Mouse (Mus musculus): Measurements from ENCODE around the gene Plekhj1.

Plekhj1 gene

DNA sequence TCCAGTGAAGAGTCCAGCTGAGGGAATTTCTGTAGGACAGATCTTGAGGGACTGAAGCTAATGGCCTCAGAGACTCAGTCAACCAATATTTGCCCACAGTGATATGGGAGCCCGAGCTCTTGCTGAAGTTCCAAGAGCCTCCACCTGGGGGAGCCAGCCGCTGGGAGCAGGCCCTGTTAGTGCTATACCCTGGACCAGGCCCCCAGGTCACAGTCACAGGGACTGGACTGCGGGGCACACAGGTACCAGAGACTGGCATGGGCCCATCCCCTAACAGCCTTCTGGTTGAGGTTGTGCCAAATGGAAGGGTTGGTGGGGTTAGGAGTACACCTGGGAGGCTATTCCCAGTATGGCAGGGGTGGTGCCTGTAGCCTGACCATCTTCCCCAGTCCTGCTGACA, 7.5 kb upstream of the Plekhj1 start:
- no peak for DNase-seq (ENCODE audit: low read depth, low spot score)

DNA sequence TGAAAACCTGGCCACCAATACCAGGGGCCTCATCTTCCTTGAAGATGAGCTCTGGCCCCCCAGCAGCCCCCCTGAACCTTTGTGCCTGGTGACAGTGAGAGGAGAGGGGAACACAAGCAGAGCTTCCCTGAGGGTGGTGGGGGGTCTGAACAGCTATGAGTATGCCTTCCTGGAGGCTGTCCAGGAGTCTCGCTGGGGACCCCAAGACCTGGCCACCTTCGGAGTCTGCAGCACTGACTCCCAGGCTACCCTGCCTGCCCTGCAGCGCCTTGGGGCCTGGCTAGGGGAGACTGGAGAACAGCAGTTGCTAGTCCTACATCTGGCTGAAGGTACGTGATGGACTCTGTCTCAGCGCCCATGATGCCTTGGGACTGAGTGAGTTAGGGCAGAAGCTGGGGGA, 6.9 kb upstream of the Plekhj1 start:
- no peak for DNase-seq (ENCODE audit: low read depth, low spot score)

DNA sequence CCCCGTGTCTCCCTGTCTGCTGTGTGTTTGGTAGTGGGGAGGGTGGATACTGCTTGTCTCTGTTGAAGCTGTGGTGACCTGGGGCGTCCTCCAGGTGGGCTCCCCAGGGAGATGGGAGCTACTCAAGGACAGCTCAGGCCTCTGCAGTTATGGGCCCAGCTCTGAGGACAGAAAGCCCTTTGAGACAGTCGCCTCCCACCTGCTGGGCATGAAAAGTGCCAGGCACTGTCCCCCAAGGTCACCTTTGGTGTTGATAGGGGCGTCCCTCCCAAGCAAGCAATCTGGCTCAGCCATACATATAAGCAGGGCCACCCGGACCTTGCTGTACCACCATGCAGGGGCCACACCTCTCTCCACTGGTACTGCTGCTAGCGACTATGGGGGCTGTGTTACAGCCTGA, 6.5 kb upstream of the Plekhj1 start, which contains the start of gene Amh:
Gene Amh (plus strand): TSS at position 328 of the 400 bp plus-strand sequence.
- DNase-seq (ENCODE audit: low read depth, low spot score), result no peak

GRCm38 (mm10) chr10:80804340-80804739, 5.9 kb upstream of the Plekhj1 start:
- DNase-seq (ENCODE audit: low read depth, low spot score), result no peak

GRCm38 (mm10) chr10:80802996-80803395, 4.6 kb upstream of the Plekhj1 start:
- DNase-seq (ENCODE audit: low read depth, low spot score), result no peak

DNA sequence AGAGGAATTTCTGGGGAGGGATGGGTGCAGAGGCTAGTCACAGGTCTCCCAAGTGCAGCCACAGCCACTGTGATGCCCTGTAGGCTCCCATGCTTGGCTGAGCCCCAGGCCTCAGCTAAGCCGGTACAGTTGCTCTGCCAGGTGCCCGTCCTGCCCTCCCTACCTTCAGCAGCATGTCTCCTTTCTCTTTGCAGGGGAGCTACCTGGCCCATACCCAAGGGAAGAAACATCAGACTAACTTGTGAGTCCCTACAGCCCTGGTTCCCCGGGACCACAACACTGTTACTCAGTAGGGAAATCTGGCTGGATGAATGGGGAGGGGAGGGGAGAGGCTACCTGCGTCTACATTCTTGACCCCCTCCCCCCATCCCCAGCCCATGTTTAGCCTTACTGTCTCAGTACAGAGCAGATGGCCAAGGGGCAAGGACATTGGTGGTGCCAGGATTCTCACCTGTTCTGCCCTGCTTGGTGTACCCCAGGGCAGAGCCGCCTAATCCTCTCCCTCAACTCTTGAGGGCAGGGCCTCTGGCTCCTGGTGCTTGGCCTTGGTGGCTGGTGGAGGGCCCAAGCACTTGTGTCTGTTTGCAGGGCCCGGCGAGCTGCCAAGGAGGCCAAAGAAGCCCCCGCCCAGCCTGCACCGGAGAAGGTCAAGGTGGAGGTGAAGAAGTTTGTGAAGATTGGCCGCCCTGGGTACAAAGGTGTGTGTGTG, 3.9 kb upstream of the Plekhj1 start:
- DNase-seq (ENCODE audit: low read depth, low spot score), result no peak

GRCm38 (mm10) chr10:80799070-80799566, 692 bp upstream of the Plekhj1 start:
- no peak for DNase-seq (ENCODE audit: low read depth, low spot score)

DNA sequence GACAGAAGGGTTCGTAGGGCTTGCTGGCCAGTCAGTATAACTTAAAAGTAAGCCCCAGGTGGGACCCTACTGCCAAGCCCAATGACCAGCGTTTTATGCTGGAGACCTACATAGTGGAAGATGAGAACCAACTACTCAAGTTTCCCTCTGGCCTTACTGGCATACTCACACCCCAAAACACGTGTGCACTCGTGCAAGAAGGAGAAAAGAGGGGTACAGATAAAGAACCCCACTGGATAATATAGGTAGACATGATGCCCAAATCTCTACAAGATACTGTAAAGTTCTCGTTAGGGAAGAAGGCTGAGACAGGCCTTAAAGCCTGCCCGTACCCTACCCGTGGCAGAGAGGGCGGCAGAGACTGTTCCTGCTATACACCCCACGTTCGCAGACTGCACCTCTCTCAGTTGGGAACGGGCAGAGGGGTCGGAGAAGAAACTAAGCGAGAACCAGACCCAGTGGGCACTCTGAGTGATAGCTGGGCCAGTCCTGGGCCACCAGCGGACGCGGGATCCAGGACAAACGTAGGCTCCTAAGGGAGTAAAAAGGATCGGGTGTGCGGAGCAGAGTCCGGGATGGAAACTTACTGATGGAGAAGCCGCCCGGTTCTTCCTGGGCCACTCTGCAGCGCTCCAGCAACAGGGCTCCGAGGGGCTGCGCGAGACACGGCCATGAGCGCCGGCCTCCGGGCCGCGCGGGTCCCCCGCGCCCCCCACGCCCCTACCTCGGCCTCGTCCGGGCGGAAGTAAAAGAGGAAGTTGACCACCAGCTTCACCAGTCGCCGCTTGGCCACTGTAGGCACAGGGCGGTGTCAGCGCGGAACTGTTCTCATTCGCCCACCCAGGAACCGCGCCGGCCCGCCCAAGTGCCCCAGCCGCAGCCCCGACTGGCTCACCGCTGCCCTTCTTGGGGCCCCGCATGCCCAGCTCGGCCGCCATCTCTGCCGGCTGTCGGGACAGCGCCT, 958 bp downstream of the Plekhj1 start:
- DNase-seq (ENCODE audit: low read depth, low spot score), result no peak

- DNase-seq (ENCODE audit: low read depth, low spot score), result no peak
These were observed 2.0 kb downstream of the Plekhj1 start for GRCm38 (mm10) chr10:80796307-80796848.

DNA sequence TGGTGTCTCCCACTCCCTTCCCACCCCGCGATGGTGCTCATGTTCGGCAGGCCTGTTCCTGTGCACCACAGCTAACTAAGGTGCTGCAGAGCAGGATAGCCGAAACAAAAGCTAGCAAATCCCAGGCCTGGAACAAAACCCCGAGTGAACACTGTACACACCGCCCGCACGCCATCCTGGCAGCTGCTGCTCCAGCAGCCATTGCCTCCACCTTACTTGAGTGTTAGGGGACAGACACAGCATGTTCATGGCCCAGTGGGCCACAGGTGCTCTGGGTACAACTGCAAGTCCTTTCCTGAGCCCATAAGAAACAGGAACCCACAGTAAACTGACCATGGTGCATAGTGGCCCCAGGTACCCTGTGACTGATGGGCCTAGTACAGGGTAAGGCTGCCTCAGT, 3.7 kb downstream of the Plekhj1 start:
- DNase-seq (ENCODE audit: low read depth, low spot score), result no peak

DNA sequence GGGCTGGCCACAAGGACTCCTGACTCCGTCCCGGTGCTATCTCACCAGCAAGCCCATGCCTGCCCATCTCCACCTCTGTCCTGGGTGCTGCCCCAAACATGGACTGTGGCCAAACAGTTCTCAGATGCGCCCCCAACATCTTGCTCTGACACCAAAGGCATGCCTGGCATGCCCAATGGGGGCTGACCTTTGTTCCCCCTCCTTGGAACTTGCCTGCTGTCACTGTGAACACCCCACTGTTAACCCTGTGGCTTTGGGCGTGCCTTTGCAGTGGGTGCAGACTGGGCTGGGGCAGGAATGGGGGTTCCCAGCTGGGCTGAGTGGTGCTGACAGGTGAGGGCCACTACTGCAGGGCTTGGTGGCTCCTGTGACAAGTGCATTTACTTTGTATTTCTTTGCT, 4.6 kb downstream of the Plekhj1 start:
- no peak for DNase-seq (ENCODE audit: low read depth, low spot score)

DNA sequence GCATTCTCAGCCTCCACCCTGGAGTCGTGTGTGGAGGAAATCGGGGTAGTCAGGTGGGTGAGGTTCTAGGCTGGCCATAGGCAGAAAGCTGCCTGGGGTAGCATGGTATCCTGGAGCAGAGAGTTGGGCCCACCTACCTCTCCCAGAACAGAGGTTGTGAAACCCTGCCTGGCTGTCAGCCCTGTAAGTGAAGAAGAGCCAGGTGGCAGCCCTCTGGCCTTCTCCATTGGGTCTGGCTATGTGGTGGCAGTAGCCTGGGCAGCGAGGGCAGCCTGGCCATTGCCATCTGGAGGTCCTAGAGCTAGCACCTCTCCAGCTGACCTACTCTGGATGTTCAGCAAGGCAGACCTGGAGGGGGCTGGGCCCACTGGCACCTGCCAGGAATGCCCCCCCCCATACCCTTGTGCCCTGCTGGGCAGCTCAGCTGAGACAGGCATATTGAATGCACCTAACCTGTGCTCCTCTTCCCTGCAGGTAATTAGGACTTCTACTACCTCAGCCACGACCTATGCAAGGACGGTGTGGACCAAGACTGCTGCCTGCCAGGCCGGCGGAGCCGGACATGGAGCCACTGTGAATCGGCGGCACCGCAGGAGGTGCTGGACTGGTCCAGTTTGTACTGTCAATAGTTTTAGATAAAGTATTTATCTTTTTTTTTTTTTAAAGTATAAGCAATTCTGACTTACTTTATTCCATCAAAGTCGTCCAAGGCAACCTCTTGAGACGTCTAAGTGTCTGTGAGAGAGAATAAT, 5.2 kb downstream of the Plekhj1 start:
- no peak for DNase-seq (ENCODE audit: low read depth, low spot score)

- no peak for DNase-seq (ENCODE audit: low read depth, low spot score)
These were observed 6.0 kb downstream of the Plekhj1 start for GRCm38 (mm10) chr10:80792175-80793032.

- no peak for DNase-seq (ENCODE audit: low read depth, low spot score)
These were observed 6.8 kb downstream of the Plekhj1 start for GRCm38 (mm10) chr10:80791476-80792174.

DNA sequence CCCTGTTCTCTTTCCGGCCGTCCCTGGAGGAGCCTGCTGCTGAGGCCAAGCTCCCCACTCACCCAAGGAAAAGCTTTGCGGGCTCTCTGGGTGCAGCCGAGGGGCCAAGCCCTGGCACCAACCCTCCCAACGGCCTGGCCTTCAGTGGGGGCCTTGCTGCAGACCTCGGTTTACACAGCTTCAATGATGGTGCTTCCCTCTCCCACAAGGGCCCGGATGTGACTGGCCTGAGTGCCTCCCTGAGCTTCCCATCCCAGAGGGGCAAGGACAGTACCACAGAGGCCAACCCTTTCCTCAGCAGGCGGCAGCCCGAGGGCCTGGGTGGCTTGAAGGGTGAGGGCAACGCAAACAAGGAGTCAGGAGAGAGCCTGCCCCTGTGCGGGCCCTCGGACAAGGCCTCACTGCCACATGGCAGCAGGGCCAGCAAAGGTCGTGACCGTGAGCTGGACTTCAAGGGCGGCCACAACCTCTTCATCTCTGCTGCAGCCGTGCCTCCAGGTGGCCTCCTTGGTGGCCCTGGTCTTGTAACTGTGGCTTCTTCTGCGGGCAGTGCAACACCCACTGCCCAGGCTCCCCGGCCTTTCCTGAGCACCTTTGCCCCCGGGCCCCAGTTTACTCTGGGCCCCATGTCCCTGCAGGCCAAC, 7.5 kb downstream of the Plekhj1 start:
- DNase-seq (ENCODE audit: low read depth, low spot score), result no peak

- DNase-seq (ENCODE audit: low read depth, low spot score), result no peak
These were observed 10.9 kb downstream of the Plekhj1 start for GRCm38 (mm10) chr10:80787517-80787916.

DNA sequence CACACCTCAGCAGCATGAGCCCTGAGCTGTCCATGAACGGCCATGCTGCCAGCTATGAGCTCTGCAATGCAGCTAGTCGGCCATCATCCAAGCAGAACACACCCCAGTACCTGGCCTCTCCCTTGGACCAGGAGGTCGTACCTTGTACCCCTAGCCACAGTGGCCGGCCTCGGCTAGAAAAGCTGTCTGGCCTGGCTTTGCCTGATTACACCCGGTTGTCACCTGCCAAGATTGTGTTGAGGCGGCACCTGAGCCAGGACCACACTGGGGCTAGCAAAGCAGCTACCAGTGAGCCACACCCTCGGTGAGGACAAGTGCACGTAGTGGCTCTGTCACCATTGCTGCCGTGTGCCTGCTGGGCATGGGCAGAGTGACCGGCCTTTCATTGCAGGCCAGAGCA, 12.5 kb downstream of the Plekhj1 start:
- no peak for DNase-seq (ENCODE audit: low read depth, low spot score)

- DNase-seq (ENCODE audit: low read depth, low spot score), result no peak
These were observed 13.6 kb downstream of the Plekhj1 start for GRCm38 (mm10) chr10:80784871-80785270.

DNA sequence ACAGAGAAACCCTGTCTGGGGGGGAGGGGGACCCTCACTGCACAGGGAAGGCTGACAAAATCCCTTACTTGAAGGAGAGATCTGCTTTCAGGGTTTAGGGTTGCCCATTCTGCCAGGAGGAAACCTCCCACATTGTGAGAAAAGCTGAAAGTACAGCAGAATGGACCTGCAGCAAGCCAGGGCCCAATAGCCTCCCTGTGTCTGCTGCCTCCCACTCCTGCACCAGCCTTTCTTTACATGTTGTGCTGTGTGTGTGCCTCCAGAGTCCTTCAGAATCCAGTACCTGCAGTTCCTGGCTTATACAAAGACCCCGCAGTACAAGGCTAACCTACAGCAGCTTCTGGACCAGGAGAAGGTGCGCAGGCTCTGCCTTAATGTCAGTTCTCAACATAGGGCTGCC, 14.1 kb downstream of the Plekhj1 start:
- no peak for DNase-seq (ENCODE audit: low read depth, low spot score)

Measured in retina, adult 2 months (tissue).